9 mouse cellular contexts compared by ENCODE assay signal in the genomic region with DNA sequence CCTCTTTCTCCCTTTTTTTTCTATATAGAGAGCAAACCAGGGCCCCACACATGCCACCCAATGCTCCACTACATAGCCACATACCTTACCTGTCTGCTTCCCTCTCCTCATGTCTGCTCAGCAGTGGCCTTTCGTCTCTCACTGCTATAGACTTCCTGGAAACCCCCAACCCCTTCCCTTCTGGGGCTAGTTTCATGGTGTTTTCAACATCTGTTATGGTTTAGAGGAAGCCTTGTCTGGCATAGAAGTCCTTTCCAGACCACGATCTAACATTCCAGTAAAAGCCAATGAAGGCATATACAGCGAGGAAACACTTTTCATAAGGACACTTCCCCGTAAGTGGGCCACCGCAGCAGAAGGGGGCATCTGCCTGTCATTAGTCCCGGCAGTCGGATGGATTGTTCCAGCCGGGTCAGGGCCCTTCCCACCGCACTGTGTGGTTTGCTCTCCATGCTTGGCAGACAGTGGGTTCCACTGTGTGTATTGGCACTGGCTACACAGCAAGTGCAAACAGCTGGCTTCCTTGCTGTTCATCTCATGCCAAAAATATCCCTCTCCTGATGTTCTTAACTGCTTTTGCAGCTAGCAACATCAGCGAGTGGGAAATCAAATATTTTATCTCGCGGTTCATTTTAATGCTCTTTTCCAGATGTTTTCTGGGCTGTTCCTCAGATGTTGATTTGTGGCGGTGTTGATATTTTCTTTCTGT. TPM values are rescaled to one million over a fixed set of nuclear protein-coding genes. Genes with fewer than 3 reads are reported as not detected.
A peak's percentile ranks its signal among the peaks of the same experiment; 100 is the strongest.
DNase-seq lines count a peak whose midpoint lies in the region; ATAC-seq and TF ChIP-seq lines count a peak whose summit lies in the region.
"Had no signal": no experiment of that assay in that cellular context is flagged by ENCODE, and none has a peak within 500 bp of the region (broad histone marks: within the 10 kb centered on the region; RNA-seq: fewer than 3 reads in every experiment).

No protein-coding gene starts in this region.

- H3K4me3 ChIP-seq in limb, embryonic 10.5 days, result no peak overlapping the region
- H3K4me3 ChIP-seq in intestine, postnatal 0 days (ENCODE audit: low read depth, low read length), result no peak overlapping the region
- H3K4me3 ChIP-seq: hindbrain, embryonic 10.5 days had no signal

- H3K27ac ChIP-seq in limb, embryonic 10.5 days, result peak overlapping the region; percentile 72
- no peak overlapping the region for H3K27ac ChIP-seq in intestine, postnatal 0 days (ENCODE audit: low read depth, low read length)
- H3K27ac ChIP-seq: hindbrain, embryonic 10.5 days had no signal

- H3K36me3 ChIP-seq in limb, embryonic 10.5 days, result no peaks in the 10 kb centered on the region
- no peaks in the 10 kb centered on the region for H3K36me3 ChIP-seq in intestine, postnatal 0 days (ENCODE audit: control insufficient read depth, insufficient read depth)
- H3K36me3 ChIP-seq: hindbrain, embryonic 10.5 days had no signal

- peaks cover 22% of the 10 kb centered on the region for H3K4me1 ChIP-seq in limb, embryonic 10.5 days
- H3K4me1 ChIP-seq in intestine, postnatal 0 days (replicated peaks; ENCODE audit: control insufficient read depth, insufficient read depth, low read length), result no peaks in the 10 kb centered on the region
- H3K4me1 ChIP-seq: hindbrain, embryonic 10.5 days had no signal

- 72% methylated on average over 13 of the region's 13 CpGs for WGBS in limb, embryonic 10.5 days
- 70% methylated on average over 13 of the region's 13 CpGs for WGBS in intestine, postnatal 0 days

- peak; percentile 3 for DNase-seq in ovary, adult 18-20 months (ENCODE audit: low spot score)
- no peak for DNase-seq in ovary, postnatal 10 days (ENCODE audit: low spot score)
- peak; percentile 71 for DNase-seq in forelimb bud, embryonic 11.5 days (ENCODE audit: low read depth, low spot score)
- DNase-seq in limb, embryonic 10.5 days (ENCODE audit: low spot score), result peak; percentile 49
- DNase-seq in mesoderm, embryonic 11.5 days (ENCODE audit: low read depth, low spot score), result peak; percentile 32
- no peak for DNase-seq in spleen, postnatal 10 days (ENCODE audit: low spot score in 2 of 2)
- no peak for DNase-seq in retina, postnatal 1 day

- no peaks in the 10 kb centered on the region; the same call in 1 of the 2 replicates for H3K27me3 ChIP-seq in limb, embryonic 10.5 days (ENCODE audit: low read depth, poor library complexity, severe bottlenecking)
- no peaks in the 10 kb centered on the region for H3K27me3 ChIP-seq in intestine, postnatal 0 days (replicated peaks; ENCODE audit: control insufficient read depth, insufficient read depth, low read length)

- no peak for ATAC-seq in intestine, postnatal 0 days

- H3K9ac ChIP-seq in intestine, postnatal 0 days (ENCODE audit: low read depth, low read length), result no peak overlapping the region

- no peaks in the 10 kb centered on the region for H3K9me3 ChIP-seq in limb, embryonic 10.5 days (replicated peaks)
- H3K9me3 ChIP-seq in intestine, postnatal 0 days (ENCODE audit: control insufficient read depth), result no peaks in the 10 kb centered on the region
- H3K9me3 ChIP-seq: hindbrain, embryonic 10.5 days had no signal

- no peak overlapping the region for H3K4me2 ChIP-seq in intestine, postnatal 0 days (replicated peaks; ENCODE audit: low read depth)

- TF ChIP-seq CTCF in intestine, postnatal 0 days (IDR thresholded peaks at IDR 0.05; ENCODE audit: low read depth), result no peak

RNA-seq across cellular contexts. Expression of gene Sec24b, which starts 25.2 kb away (rescaled TPM):
- 37.8 and 40.5 TPM in 2 replicates for polyA plus RNA-seq in limb, embryonic 10.5 days (2016; fragmentation: Nextera tagmentation; extraction: Ambion mirVana)
- polyA plus RNA-seq in intestine, postnatal 0 days (2015; fragmentation: Nextera tagmentation; extraction: Ambion mirVana), result 13.1 and 13.4 TPM in 2 replicates

RNA-seq across cellular contexts. Expression of gene Col25a1, which starts 44.8 kb away (rescaled TPM):
- polyA plus RNA-seq in limb, embryonic 10.5 days (2016; fragmentation: Nextera tagmentation; extraction: Ambion mirVana), result 11.5 and 18.3 TPM in 2 replicates
- 0.59 and 0.67 TPM in 2 replicates for polyA plus RNA-seq in intestine, postnatal 0 days (2015; fragmentation: Nextera tagmentation; extraction: Ambion mirVana)

Comparison
In these comparisons a context has a peak if more than half of its experiments do, and no peak if none do; other contexts are left out.
1. DNase-seq: peak in ovary, adult 18-20 months (single experiment), forelimb bud, embryonic 11.5 days (single experiment), limb, embryonic 10.5 days (single experiment) and mesoderm, embryonic 11.5 days (single experiment); none in ovary, postnatal 10 days (single experiment), spleen, postnatal 10 days (0 of 2) and retina, postnatal 1 day (single experiment).